Mouse (Mus musculus): ENCODE data around the gene Asb3. TPM values are rescaled to one million over a fixed set of nuclear protein-coding genes. Genes with fewer than 3 reads are reported as not detected.
A peak's percentile ranks its signal among the peaks of the same experiment; 100 is the strongest.

Gene Asb3
- polyA plus RNA-seq, 1 experiment from 2014 or later: 31.2 TPM

DNA sequence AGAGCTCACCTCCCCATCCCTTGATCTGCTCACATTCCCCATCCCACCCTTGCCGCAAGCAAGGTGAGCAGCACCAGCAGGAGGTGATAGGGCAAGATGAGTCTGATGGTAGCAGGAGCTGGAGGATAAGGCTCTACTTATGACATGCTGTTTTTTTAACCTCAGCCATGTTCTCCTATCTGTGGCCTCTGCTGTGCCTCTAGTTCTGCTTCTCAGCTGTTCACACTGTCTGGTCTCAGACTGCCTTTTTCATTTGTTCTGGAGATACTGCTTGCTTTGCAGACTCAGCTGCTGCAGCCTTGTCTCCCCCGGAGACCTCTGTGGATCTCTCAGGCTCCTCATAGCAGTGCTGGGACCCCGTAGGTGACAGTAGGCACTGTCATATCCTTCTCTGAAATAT, 38.1 kb downstream of the Asb3 start:
- H3K4me3 ChIP-seq (ENCODE audit: low read depth, low read length): no peak overlapping the region
- no peak overlapping the region for H3K9ac ChIP-seq (ENCODE audit: low read length)
- no peaks in the 10 kb centered on the region for H3K27me3 ChIP-seq (ENCODE audit: control insufficient read depth, insufficient read depth, low read length)
- H3K27ac ChIP-seq (replicated peaks; ENCODE audit: low read depth, low read length): no peak overlapping the region
- H3K36me3 ChIP-seq (ENCODE audit: control insufficient read depth, insufficient read depth, low read length): peaks cover 7% of the 10 kb centered on the region; the same call in 1 of the 2 replicates
- 96% methylated on average over 3 of the region's 3 CpGs for WGBS
- no peaks in the 10 kb centered on the region for H3K9me3 ChIP-seq (ENCODE audit: control insufficient read depth, low read length)
- no peak for ATAC-seq (ENCODE audit: insufficient number of reproducible peaks, low FRiP score, low TSS enrichment, low read depth)
- no peak for DNase-seq (ENCODE audit: low spot score)
- no peaks in the 10 kb centered on the region for H3K4me1 ChIP-seq (ENCODE audit: control insufficient read depth, insufficient read depth, low read length)
- H3K4me2 ChIP-seq (ENCODE audit: low read depth, severe bottlenecking): no peak overlapping the region

DNA sequence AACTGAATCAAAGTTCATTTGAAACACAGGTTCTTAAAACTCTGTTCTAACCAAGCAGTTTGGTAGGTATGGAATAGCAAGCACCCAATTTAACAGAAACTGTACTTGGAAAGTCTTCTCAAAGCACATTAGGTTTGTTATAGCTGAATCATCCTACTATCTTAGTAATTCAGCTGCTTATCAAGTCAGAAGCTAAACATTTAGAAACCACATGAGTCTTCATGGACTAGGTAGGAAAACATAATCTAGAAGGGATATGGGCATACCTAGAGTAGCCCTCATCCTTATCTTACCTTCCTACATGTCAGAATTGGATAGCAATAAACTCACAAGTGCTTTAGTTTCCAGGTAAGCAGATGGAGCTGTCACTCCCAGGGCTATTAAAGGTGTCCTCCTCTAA, 42.9 kb downstream of the Asb3 start:
- Histone ChIP-seq H3K36me3 (ENCODE audit: control insufficient read depth, insufficient read depth, low read length) (peaks cover 7% of the 10 kb centered on the region; the same call in 1 of the 2 replicates), H3K27ac (replicated peaks; ENCODE audit: low read depth, low read length) (no peak overlapping the region), H3K4me3 (ENCODE audit: low read depth, low read length) (no peak overlapping the region), H3K9me3 (ENCODE audit: control insufficient read depth, low read length) (no peaks in the 10 kb centered on the region), H3K9ac (ENCODE audit: low read length) (no peak overlapping the region), H3K4me2 (ENCODE audit: low read depth, severe bottlenecking) (no peak overlapping the region), H3K27me3 (ENCODE audit: control insufficient read depth, insufficient read depth, low read length) (no peaks in the 10 kb centered on the region), H3K4me1 (ENCODE audit: control insufficient read depth, insufficient read depth, low read length) (no peaks in the 10 kb centered on the region)
- ATAC-seq (ENCODE audit: insufficient number of reproducible peaks, low FRiP score, low TSS enrichment, low read depth) (no peak), DNase-seq (ENCODE audit: low spot score) (no peak)

DNA sequence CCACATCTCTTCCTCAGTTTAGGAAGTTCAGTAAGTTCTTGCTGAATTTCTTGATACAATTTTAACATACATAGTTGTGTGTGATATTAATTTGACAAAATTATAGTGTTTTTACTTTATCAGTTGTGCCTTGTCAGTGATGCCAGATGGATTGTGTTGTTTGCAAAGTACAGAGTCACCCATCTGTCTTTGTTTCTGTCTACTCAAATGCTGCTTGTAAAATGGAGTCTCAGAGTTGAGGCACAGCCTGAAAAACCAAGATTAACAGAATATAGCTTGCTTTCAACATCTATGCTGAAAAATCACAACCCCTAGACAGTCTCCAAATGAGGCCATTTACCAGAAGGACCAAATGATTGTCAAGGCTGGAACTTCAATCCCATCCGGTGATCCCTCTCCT, 43.3 kb downstream of the Asb3 start:
- H3K9me3 ChIP-seq (ENCODE audit: control insufficient read depth, low read length): no peaks in the 10 kb centered on the region
- WGBS: 100% methylated on average over 1 of the region's 1 CpGs
- H3K4me2 ChIP-seq (ENCODE audit: low read depth, severe bottlenecking): no peak overlapping the region
- H3K9ac ChIP-seq (ENCODE audit: low read length): no peak overlapping the region
- H3K4me3 ChIP-seq (ENCODE audit: low read depth, low read length): no peak overlapping the region
- H3K27me3 ChIP-seq (ENCODE audit: control insufficient read depth, insufficient read depth, low read length): no peaks in the 10 kb centered on the region
- ATAC-seq (ENCODE audit: insufficient number of reproducible peaks, low FRiP score, low TSS enrichment, low read depth) (no peak), DNase-seq (ENCODE audit: low spot score) (no peak)
- H3K36me3 ChIP-seq (ENCODE audit: control insufficient read depth, insufficient read depth, low read length): peaks cover 7% of the 10 kb centered on the region; the same call in 1 of the 2 replicates
- no peak overlapping the region for H3K27ac ChIP-seq (replicated peaks; ENCODE audit: low read depth, low read length)
- H3K4me1 ChIP-seq (ENCODE audit: control insufficient read depth, insufficient read depth, low read length): no peaks in the 10 kb centered on the region

DNA sequence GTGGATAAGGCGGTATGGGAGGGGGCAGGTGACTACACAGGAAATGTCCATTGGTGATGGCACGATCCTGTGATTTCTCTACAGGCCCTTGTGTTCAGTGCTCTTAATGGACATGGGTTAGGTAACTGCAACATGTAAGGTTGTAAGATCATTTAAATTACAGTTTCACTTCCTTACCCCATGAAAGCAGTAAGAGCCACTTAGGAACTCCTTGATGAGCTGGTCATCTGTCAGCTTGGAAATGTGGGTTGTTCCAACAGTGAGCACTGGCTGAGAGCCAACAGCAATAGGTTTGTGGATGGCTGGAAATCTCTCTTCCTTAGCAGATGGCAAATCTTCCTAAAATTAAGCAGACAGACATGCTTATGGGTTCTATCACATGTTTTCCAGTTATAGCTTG, 58.3 kb downstream of the Asb3 start:
- Histone ChIP-seq H3K27me3 (ENCODE audit: control insufficient read depth, insufficient read depth, low read length) (no peaks in the 10 kb centered on the region), H3K4me1 (ENCODE audit: control insufficient read depth, insufficient read depth, low read length) (no peaks in the 10 kb centered on the region), H3K27ac (replicated peaks; ENCODE audit: low read depth, low read length) (no peak overlapping the region), H3K9me3 (ENCODE audit: control insufficient read depth, low read length) (no peaks in the 10 kb centered on the region), H3K4me3 (ENCODE audit: low read depth, low read length) (no peak overlapping the region), H3K36me3 (ENCODE audit: control insufficient read depth, insufficient read depth, low read length) (peaks cover 11% of the 10 kb centered on the region; the same call in 1 of the 2 replicates), H3K9ac (ENCODE audit: low read length) (no peak overlapping the region), H3K4me2 (ENCODE audit: low read depth, severe bottlenecking) (no peak overlapping the region)
- ATAC-seq (ENCODE audit: insufficient number of reproducible peaks, low FRiP score, low TSS enrichment, low read depth) (no peak), DNase-seq (ENCODE audit: low spot score) (no peak)
- 87% methylated on average over 2 of the region's 2 CpGs for WGBS

DNA sequence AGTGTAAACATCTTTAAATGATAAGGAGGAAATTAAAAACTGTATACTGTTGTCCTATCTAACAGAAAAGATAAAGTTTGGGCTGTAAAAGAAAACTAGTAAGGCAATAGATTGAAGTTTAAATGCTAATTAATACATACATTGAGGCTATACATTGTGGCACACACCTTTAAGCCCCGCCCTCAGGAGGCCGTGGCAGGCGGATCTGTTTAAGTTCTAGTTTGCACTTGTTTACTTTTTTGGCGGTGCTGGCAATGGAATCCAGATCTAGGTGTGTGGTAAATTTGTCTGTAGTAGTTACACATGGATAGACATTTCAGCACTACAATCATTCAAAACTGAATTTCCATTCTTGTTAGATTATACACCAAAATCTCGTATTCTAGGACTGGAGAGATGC, 67.6 kb downstream of the Asb3 start:
- peaks cover 4% of the 10 kb centered on the region; the same call in 1 of the 2 replicates for H3K36me3 ChIP-seq (ENCODE audit: control insufficient read depth, insufficient read depth, low read length)
- no peak overlapping the region for H3K27ac ChIP-seq (replicated peaks; ENCODE audit: low read depth, low read length)
- H3K4me3 ChIP-seq (ENCODE audit: low read depth, low read length): peak overlapping the region; percentile 78; the same call in 1 of the 2 replicates
- no peak overlapping the region for H3K9ac ChIP-seq (ENCODE audit: low read length)
- H3K9me3 ChIP-seq (ENCODE audit: control insufficient read depth, low read length): no peaks in the 10 kb centered on the region
- DNase-seq (ENCODE audit: low spot score) (no peak), ATAC-seq (ENCODE audit: insufficient number of reproducible peaks, low FRiP score, low TSS enrichment, low read depth) (no peak)
- H3K27me3 ChIP-seq (ENCODE audit: control insufficient read depth, insufficient read depth, low read length): no peaks in the 10 kb centered on the region
- no peaks in the 10 kb centered on the region for H3K4me1 ChIP-seq (ENCODE audit: control insufficient read depth, insufficient read depth, low read length)
- H3K4me2 ChIP-seq (ENCODE audit: low read depth, severe bottlenecking): peak overlapping the region; percentile 62
- WGBS: 75% methylated on average over 5 of the region's 5 CpGs

DNA sequence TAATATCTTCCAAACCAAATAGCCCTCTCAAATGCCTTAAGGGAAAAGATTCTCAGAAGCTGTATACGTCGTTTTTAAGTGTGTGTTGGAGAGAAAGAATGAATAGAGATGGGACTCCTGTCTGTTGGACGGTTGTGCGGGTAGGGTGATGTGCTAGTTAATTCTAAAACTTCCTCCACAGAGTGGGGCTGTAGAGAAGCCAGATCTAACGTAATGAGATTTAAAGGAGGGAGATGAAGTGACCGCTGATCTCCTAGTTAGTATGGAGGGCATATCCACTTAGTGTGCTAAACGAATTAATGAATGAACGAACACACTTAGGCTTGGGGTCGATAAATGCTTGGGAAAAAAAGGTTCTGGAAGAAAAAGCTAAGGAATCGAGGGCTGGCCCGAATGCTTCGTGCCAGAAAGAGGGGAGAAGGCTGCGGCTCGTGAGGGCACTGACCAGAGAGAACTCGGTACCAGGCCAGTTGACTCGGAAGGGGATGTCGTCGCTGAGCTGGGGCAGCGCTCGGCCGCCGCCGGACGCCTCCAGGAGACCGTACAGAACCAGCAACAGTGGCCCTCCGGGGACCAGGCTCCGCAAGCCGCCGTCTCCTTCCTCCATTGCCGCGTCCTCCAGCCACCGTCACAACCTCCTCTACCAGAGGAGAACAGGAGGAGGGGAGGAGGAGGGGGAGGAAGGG, 68.4 kb downstream of the Asb3 start:
- Histone ChIP-seq H3K9me3 (ENCODE audit: control insufficient read depth, low read length) (no peaks in the 10 kb centered on the region), H3K4me3 (ENCODE audit: low read depth, low read length) (peak overlapping the region; percentile 78), H3K4me2 (ENCODE audit: low read depth, severe bottlenecking) (peak overlapping the region; percentile 62), H3K27ac (replicated peaks; ENCODE audit: low read depth, low read length) (peak overlapping the region; percentile 39; the same call in 1 of the 2 replicates), H3K27me3 (ENCODE audit: control insufficient read depth, insufficient read depth, low read length) (no peaks in the 10 kb centered on the region), H3K4me1 (ENCODE audit: control insufficient read depth, insufficient read depth, low read length) (no peaks in the 10 kb centered on the region), H3K36me3 (ENCODE audit: control insufficient read depth, insufficient read depth, low read length) (peaks cover 4% of the 10 kb centered on the region; the same call in 1 of the 2 replicates), H3K9ac (ENCODE audit: low read length) (peak overlapping the region; percentile 84)
- WGBS: 3% methylated on average over 22 of the region's 32 CpGs
- DNase-seq (ENCODE audit: low spot score) (peak; percentile 65), ATAC-seq (ENCODE audit: insufficient number of reproducible peaks, low FRiP score, low TSS enrichment, low read depth) (peak; percentile 87)

DNA sequence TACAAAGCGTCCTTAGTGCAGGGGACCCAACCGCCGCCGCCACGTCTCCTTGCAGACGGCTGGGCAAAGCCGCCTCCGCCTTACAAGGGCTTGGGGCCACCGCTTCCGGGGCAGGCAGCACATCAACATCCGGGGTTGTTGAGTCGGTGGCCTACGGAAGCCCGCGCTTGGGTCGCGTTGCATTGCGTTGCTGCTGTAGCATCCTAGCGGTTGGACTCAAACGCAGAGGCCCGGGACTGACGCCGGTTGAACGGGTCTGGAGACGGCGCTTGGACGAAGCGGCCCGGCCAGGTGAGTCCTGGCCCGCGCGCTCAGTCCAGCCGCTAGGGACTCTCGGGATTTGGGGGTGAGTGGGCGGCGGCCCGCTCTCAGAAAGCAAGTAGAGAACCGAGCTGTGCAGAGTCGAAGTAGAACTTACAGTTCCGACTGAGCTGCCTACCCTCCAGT, 69.1 kb downstream of the Asb3 start, which contains the start of gene Erlec1:
Erlec1 (minus strand) TSS at position 57 of the 447 bp plus-strand sequence.
- Histone ChIP-seq H3K9ac (ENCODE audit: low read length) (peak within 1 kb of the TSS; percentile 90), H3K36me3 (ENCODE audit: control insufficient read depth, insufficient read depth, low read length) (peaks cover 4% of the 10 kb centered on the region; the same call in 1 of the 2 replicates), H3K27ac (replicated peaks; ENCODE audit: low read depth, low read length) (peak within 1 kb of the TSS; percentile 45; the same call in 1 of the 2 replicates), H3K27me3 (ENCODE audit: control insufficient read depth, insufficient read depth, low read length) (no peaks in the 10 kb centered on the region), H3K4me1 (ENCODE audit: control insufficient read depth, insufficient read depth, low read length) (no peaks in the 10 kb centered on the region), H3K4me2 (ENCODE audit: low read depth, severe bottlenecking) (peak within 1 kb of the TSS; percentile 67), H3K9me3 (ENCODE audit: control insufficient read depth, low read length) (no peaks in the 10 kb centered on the region), H3K4me3 (ENCODE audit: low read depth, low read length) (peak within 1 kb of the TSS; percentile 78)
- under 1% methylated on average over 40 of the region's 40 CpGs for WGBS
- ATAC-seq (ENCODE audit: insufficient number of reproducible peaks, low FRiP score, low TSS enrichment, low read depth) (peak; percentile 96), DNase-seq (ENCODE audit: low spot score) (peak; percentile 90)

DNA sequence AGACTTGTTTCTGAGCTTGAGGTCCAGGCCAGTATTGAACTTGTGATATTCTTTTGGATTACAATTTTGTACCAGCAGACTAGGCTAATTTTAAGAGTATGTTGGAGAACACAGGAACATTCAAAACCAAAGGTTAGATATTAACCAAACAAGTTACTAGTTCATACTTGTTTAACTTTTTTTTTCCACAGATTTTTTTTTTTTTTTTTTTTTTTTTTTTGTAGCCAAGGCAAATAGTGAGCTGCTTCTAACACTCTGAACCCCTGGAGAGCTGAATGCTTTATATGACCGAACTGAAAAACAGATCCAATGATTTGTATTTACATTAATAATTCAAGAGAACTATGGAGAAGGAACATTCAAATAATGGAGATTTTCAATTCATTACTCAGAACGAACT, 100.0 kb downstream of the Asb3 start:
- WGBS: 63% methylated on average over 2 of the region's 2 CpGs
- Histone ChIP-seq H3K4me1 (ENCODE audit: control insufficient read depth, insufficient read depth, low read length) (no peaks in the 10 kb centered on the region), H3K9me3 (ENCODE audit: control insufficient read depth, low read length) (no peaks in the 10 kb centered on the region), H3K27me3 (ENCODE audit: control insufficient read depth, insufficient read depth, low read length) (no peaks in the 10 kb centered on the region), H3K4me2 (ENCODE audit: low read depth, severe bottlenecking) (no peak overlapping the region), H3K9ac (ENCODE audit: low read length) (no peak overlapping the region), H3K27ac (replicated peaks; ENCODE audit: low read depth, low read length) (no peak overlapping the region), H3K4me3 (ENCODE audit: low read depth, low read length) (no peak overlapping the region), H3K36me3 (ENCODE audit: control insufficient read depth, insufficient read depth, low read length) (no peaks in the 10 kb centered on the region)
- ATAC-seq (ENCODE audit: insufficient number of reproducible peaks, low FRiP score, low TSS enrichment, low read depth) (no peak), DNase-seq (ENCODE audit: low spot score) (no peak)

Data from limb, embryonic 11.5 days (tissue).